Mouse (Mus musculus): ENCODE measurements at regions not wholly inside any gene's neighbourhood (a gene's known extent, or its start where the extent isn't known, plus 50 kb on each side); places are given as distances from the start of the nearest gene placed in this dataset.

DNA sequence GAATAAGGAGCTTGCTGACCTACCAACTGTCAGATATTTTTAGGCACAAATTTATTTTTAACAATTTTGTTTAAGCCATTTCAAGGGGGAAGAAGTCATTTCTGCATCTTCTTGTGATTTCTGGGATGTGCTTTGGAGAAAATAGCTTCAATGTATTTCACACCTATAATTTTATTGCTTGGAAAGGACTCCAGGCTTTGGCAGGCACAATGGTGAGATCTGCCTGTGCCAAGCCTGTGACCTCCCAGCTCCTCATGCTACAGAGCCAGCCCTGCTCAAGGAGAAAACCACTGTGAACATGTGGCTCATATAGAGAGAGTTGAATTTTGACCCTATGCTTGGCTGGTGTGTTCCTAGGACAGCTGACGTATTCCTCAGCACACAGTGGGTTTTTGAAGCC is 288.6 kb upstream of the Atp10a start:
- TF ChIP-seq CTCF (conservative IDR thresholded peaks at IDR 0.05; ENCODE audit: low read length), result no peak
- no peak for TF ChIP-seq POU5F1 (IDR thresholded peaks at IDR 0.05; ENCODE audit: borderline replicate concordance, low read length)
- no peak for TF ChIP-seq NANOG (IDR thresholded peaks at IDR 0.05; ENCODE audit: borderline replicate concordance, low read length)

Measured in E14TG2a.4 (cell line).